Mouse (Mus musculus): ENCODE results near the gene Arntl2. TPM values are rescaled to one million over a fixed set of nuclear protein-coding genes. Genes with fewer than 3 reads are reported as not detected.

Arntl2 gene
- polyA plus RNA-seq, 1 experiment from 2014 or later, result 2.9 TPM

Other genes starting within 250 kb of the Arntl2 start
- gene Fgfr1op2, start 218.9 kb upstream of the Arntl2 start, polyA plus RNA-seq (2015; fragmentation: Nextera tagmentation; extraction: Ambion mirVana), result 89.3 and 104 TPM in 2 replicates
- gene Ints13, start 218.2 kb upstream of the Arntl2 start, polyA plus RNA-seq (2015; fragmentation: Nextera tagmentation; extraction: Ambion mirVana), result 51.0 and 59.1 TPM in 2 replicates
- 143 and 150 TPM in 2 replicates for gene Med21, start 153.5 kb upstream of the Arntl2 start, polyA plus RNA-seq (2015; fragmentation: Nextera tagmentation; extraction: Ambion mirVana)
- gene Tm7sf3, start 153.2 kb upstream of the Arntl2 start, polyA plus RNA-seq (2015; fragmentation: Nextera tagmentation; extraction: Ambion mirVana), result 35.3 and 37.5 TPM in 2 replicates
- gene Stk38l, start 71.1 kb upstream of the Arntl2 start, polyA plus RNA-seq (2015; fragmentation: Nextera tagmentation; extraction: Ambion mirVana), result 28.9 and 30.3 TPM in 2 replicates
- 0.11 and 0.39 TPM in 2 replicates for gene Smco2, start 54.0 kb downstream of the Arntl2 start, polyA plus RNA-seq (2015; fragmentation: Nextera tagmentation; extraction: Ambion mirVana)
- 47.9 and 49.8 TPM in 2 replicates for gene Ppfibp1, start 92.4 kb downstream of the Arntl2 start, polyA plus RNA-seq (2015; fragmentation: Nextera tagmentation; extraction: Ambion mirVana)
- gene 1700034J05Rik, start 158.4 kb downstream of the Arntl2 start, polyA plus RNA-seq (2015; fragmentation: Nextera tagmentation; extraction: Ambion mirVana), result 0.09 and 0.12 TPM in 2 replicates
- 0.49 and 0.60 TPM in 2 replicates for gene Rep15, start 236.5 kb downstream of the Arntl2 start, polyA plus RNA-seq (2015; fragmentation: Nextera tagmentation; extraction: Ambion mirVana)
- gene Mrps35, start 246.7 kb downstream of the Arntl2 start, polyA plus RNA-seq (2015; fragmentation: Nextera tagmentation; extraction: Ambion mirVana), result 154 and 155 TPM in 2 replicates